Mouse (Mus musculus) T-helper 1 cell (primary cell): ENCODE data around the gene Plbd1.

ENCODE experiments used
- in situ Hi-C: fragments of 300-600 bp; cut with MboI, MseI; formaldehyde crosslinking; loops from one replicate; pipeline ENCODE4 v1.15.1; 2025; ENCODE audit warnings: high pct_unique_total_duplicates

The Plbd1 gene

GRCm38 (mm10) chr6:136650664-136651063, 11.1 kb downstream of the Plbd1 start:
- in situ Hi-C loops: no loop called here

GRCm38 (mm10) chr6:136647455-136647861, 14.3 kb downstream of the Plbd1 start:
- in situ Hi-C loops: loop anchor here (5.0 kb wide), 1 partner anchor 80 kb away; no protein-coding TSS in a partner anchor

- in situ Hi-C loops: loop anchor here (5.0 kb wide), 1 partner anchor 81 kb away; no protein-coding TSS in a partner anchor
These were observed 15.5 kb downstream of the Plbd1 start for GRCm38 (mm10) chr6:136646207-136646606.

GRCm38 (mm10) chr6:136645754-136646153, 16.0 kb downstream of the Plbd1 start:
- in situ Hi-C loops: loop anchor here (5.0 kb wide), 1 partner anchor 82 kb away; no protein-coding TSS in a partner anchor

GRCm38 (mm10) chr6:136644171-136644570, 17.6 kb downstream of the Plbd1 start:
- in situ Hi-C loops: no loop called here

GRCm38 (mm10) chr6:136634982-136635381, 26.7 kb downstream of the Plbd1 start:
- in situ Hi-C loops: loop anchor here (10.0 kb wide), 1 partner anchor 350 kb away; no protein-coding TSS in a partner anchor

GRCm38 (mm10) chr6:136633719-136634118, 28.0 kb downstream of the Plbd1 start:
- in situ Hi-C loops: loop anchor here (10.0 kb wide), 1 partner anchor 351 kb away; no protein-coding TSS in a partner anchor

- in situ Hi-C loops: loop anchor here (10.0 kb wide), 1 partner anchor 352 kb away; no protein-coding TSS in a partner anchor
These were observed 28.6 kb downstream of the Plbd1 start for GRCm38 (mm10) chr6:136633154-136633553.

GRCm38 (mm10) chr6:136631945-136632534, 29.7 kb downstream of the Plbd1 start:
- in situ Hi-C loops: loop anchor here (10.0 kb wide), 1 partner anchor 353 kb away; no protein-coding TSS in a partner anchor

GRCm38 (mm10) chr6:136631519-136631918, 30.2 kb downstream of the Plbd1 start:
- in situ Hi-C loops: loop anchor here (10.0 kb wide), 1 partner anchor 353 kb away; no protein-coding TSS in a partner anchor

GRCm38 (mm10) chr6:136629639-136630038, 32.1 kb downstream of the Plbd1 start:
- in situ Hi-C loops: loop anchor here (10.0 kb wide), 3 partner anchors 355 to 1185 kb away; no protein-coding TSS in a partner anchor

GRCm38 (mm10) chr6:136625421-136625820, 36.3 kb downstream of the Plbd1 start:
- in situ Hi-C loops: loop anchor here (10.0 kb wide), 2 partner anchors 389 to 1181 kb away; no protein-coding TSS in a partner anchor

- in situ Hi-C loops: loop anchor here (5.0 to 10.0 kb wide), 3 partner anchors 102 to 1176 kb away; no protein-coding TSS in a partner anchor
These were observed 41.2 kb downstream of the Plbd1 start for GRCm38 (mm10) chr6:136620361-136621139.

GRCm38 (mm10) chr6:136614156-136614555, 47.6 kb downstream of the Plbd1 start:
- in situ Hi-C loops: no loop called here

GRCm38 (mm10) chr6:136612312-136612711, 49.4 kb downstream of the Plbd1 start:
- in situ Hi-C loops: no loop called here

GRCm38 (mm10) chr6:136611351-136612215, 50.1 kb downstream of the Plbd1 start:
- in situ Hi-C loops: no loop called here

GRCm38 (mm10) chr6:136602601-136603000, 59.1 kb downstream of the Plbd1 start:
- in situ Hi-C loops: no loop called here

GRCm38 (mm10) chr6:136594541-136594940, 67.2 kb downstream of the Plbd1 start:
- in situ Hi-C loops: no loop called here

- in situ Hi-C loops: no loop called here
These were observed 71.0 kb downstream of the Plbd1 start for GRCm38 (mm10) chr6:136590739-136591138.

- in situ Hi-C loops: no loop called here
These were observed 95.7 kb downstream of the Plbd1 start for GRCm38 (mm10) chr6:136566002-136566401.
